Mouse (Mus musculus) heart, embryonic 10.5 days (tissue): ENCODE measurements around the gene Flt1. TPM values are rescaled to one million over a fixed set of nuclear protein-coding genes. Genes with fewer than 3 reads are reported as not detected.
A peak's percentile ranks its signal among the peaks of the same experiment; 100 is the strongest.
"Not testable (repeated sequence)": the region's sequence is repeated elsewhere in the genome, so short reads cannot be mapped to it uniquely, and the experiment has no call there.

Experiments used
- DNase-seq: peaks from one replicate; pipeline ENCODE4 v3.0.0-alpha.2; 2017; ENCODE audit warnings: low spot score
- H3K27ac ChIP-seq: fragments of 300-500 bp; sonication (generic); 2 replicates; pipeline ENCODE4 v1.5.1; 2016; ENCODE audit warnings: mild to moderate bottlenecking
- H3K27me3 ChIP-seq: fragments of 300-500 bp; sonication (generic); 2 replicates; pipeline ENCODE4 v1.6.1; 2016; ENCODE audit warnings: mild to moderate bottlenecking; ENCODE audit not compliant: poor library complexity, insufficient read depth, severe bottlenecking
- H3K36me3 ChIP-seq: fragments of 300-500 bp; sonication (generic); 2 replicates; pipeline ENCODE4 v1.6.1; 2016; ENCODE audit warnings: mild to moderate bottlenecking, moderate library complexity
- H3K4me1 ChIP-seq: fragments of 300-500 bp; sonication (generic); 2 replicates; pipeline ENCODE4 v1.6.1; 2016; ENCODE audit warnings: mild to moderate bottlenecking
- H3K4me3 ChIP-seq: fragments of 300-500 bp; sonication (generic); 2 replicates; pipeline ENCODE4 v1.5.1; 2016; ENCODE audit warnings: mild to moderate bottlenecking, moderate library complexity
- H3K9me3 ChIP-seq: fragments of 300-500 bp; sonication (generic); 2 replicates; pipeline ENCODE4 v1.6.1; 2016; ENCODE audit warnings: mild to moderate bottlenecking, moderate library complexity
- WGBS: fragments of 180-500 bp; shearing (Covaris S2); methylation state at CpG from one replicate; pipeline ENCODE4 v1.1.7; 2016; 5-methylcytosine and 5-hydroxymethylcytosine counted together
- polyA plus RNA-seq: library from polyadenylated mRNA; unstranded; fragments of >200 nt; fragmentation: Nextera tagmentation; extraction: Ambion mirVana; gene quantifications from 2 replicates; pipeline ENCODE4 v1.2.1, GENCODE M21; 2016

Flt1 gene
- polyA plus RNA-seq, 1 experiment from 2014 or later: 21.6 TPM

DNA sequence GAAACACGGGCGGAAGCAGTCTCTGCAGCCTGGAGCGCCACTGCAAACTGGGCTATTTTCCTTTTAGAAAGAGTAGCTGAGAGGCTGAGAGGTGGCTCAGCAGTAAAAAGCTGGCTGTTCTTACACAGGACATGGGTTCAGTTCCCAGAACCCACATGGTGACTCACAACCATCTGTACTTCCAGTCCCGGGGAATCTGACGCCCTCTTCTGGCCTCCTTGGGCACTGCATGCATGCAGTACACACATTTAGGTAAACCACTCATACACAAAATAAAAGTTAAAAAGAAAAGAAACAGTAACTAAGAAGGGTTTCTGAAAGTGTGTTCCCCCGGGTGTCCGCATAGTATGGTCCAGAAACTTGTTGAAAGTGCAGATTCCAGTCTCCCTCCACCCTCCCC is 146.7 kb downstream of the Flt1 start:
- Histone ChIP-seq H3K4me1 (peaks cover 16% of the 10 kb centered on the region), H3K4me3 (no peak overlapping the region), H3K9me3 (no peaks in the 10 kb centered on the region), H3K27ac (no peak overlapping the region), H3K27me3 (no peaks in the 10 kb centered on the region; the same call in 1 of the 2 replicates), H3K36me3 (peaks cover 13% of the 10 kb centered on the region; the same call in 1 of the 2 replicates)
- no peak for DNase-seq
- 87% methylated on average over 7 of the region's 7 CpGs for WGBS

- Histone ChIP-seq H3K4me3 (no peak overlapping the region), H3K27me3 (no peaks in the 10 kb centered on the region; the same call in 1 of the 2 replicates), H3K4me1 (peaks cover 16% of the 10 kb centered on the region), H3K36me3 (peaks cover 13% of the 10 kb centered on the region; the same call in 1 of the 2 replicates), H3K27ac (no peak overlapping the region), H3K9me3 (no peaks in the 10 kb centered on the region)
- whole genome bisulfite sequencing: 62% methylated on average over 6 of the region's 6 CpGs
- no peak for DNase-seq
These were observed 148.8 kb downstream of the Flt1 start for GRCm38 (mm10) chr5:147577003-147577402.

DNA sequence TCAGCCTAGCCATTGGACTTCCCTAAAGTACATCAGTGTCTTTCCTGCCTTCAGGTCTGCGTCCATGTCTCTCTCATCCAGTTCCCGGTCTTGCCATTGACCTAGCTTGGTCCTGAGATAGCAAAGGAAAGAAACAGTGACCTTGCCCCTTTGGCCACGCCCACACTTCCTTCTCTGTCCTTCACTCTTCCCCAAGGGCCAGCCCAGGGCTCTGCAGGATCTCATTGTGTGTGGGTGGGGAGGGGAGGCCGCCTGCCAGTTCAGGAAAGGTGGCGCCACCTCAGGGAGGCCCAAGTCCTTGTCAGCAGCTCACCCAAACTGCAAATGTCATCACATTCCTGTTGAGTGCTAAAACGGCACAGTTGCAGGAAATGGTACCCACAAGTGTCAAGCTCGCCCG is 151.3 kb downstream of the Flt1 start:
- Histone ChIP-seq H3K4me1 (peaks cover 11% of the 10 kb centered on the region), H3K9me3 (no peaks in the 10 kb centered on the region), H3K36me3 (0 out of 2 replicates have a peak, but pooled peaks cover 5% of the 10 kb centered on the region), H3K4me3 (no peak overlapping the region), H3K27me3 (no peaks in the 10 kb centered on the region; the same call in 1 of the 2 replicates), H3K27ac (no peak overlapping the region)
- peak; percentile 88 for DNase-seq
- WGBS: 37% methylated on average over 8 of the region's 8 CpGs

DNA sequence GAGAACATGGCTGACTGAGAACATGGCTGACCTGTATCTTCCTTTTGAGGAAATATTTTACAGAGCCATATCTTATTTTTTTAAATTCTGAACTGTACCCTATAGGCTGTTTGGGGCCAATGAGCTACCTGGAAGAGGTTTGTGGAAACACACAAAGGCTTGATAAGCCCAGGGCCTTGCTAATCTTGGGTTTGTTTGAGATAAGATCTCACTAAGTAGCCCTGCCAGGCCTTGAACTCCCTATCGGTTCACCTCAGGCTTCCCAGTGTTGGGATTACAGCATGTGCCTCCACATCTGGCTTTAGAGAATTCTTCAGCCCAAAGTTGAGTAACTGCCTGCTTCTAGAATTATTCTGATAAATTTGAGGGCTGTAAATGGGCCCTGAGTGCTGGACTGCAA is 152.3 kb downstream of the Flt1 start:
- H3K4me3 ChIP-seq: no peak overlapping the region
- no peaks in the 10 kb centered on the region for H3K36me3 ChIP-seq
- H3K9me3 ChIP-seq: no peaks in the 10 kb centered on the region
- 67% methylated on average over 1 of the region's 1 CpGs for WGBS
- H3K27ac ChIP-seq: no peak overlapping the region
- H3K27me3 ChIP-seq: no peaks in the 10 kb centered on the region; the same call in 1 of the 2 replicates
- peaks cover 11% of the 10 kb centered on the region for H3K4me1 ChIP-seq
- no peak for DNase-seq

DNA sequence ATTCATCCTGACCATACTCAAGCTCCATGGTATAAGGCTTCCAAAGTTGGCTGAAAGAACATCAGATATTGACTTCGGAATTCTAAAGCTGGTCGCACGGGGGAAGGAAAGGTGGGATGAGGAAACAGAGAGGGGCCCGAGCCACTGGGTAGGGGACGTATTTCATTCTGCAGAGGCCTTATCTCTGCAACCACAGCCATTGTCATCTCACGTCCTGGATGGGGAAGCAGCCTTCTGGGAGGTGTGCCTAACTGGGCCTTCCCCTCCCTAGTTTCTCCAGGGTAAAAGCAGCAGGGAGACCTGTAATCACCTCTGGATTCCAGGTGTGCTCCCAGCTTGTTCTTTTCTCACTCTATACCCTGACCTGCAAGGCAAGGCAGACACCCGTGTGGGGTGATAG is 153.1 kb downstream of the Flt1 start:
- DNase-seq: no peak
- Histone ChIP-seq H3K9me3 (no peaks in the 10 kb centered on the region), H3K4me1 (peaks cover 11% of the 10 kb centered on the region), H3K36me3 (no peaks in the 10 kb centered on the region), H3K4me3 (no peak overlapping the region), H3K27ac (no peak overlapping the region), H3K27me3 (no peaks in the 10 kb centered on the region; the same call in 1 of the 2 replicates)
- 57% methylated on average over 7 of the region's 7 CpGs for WGBS

DNA sequence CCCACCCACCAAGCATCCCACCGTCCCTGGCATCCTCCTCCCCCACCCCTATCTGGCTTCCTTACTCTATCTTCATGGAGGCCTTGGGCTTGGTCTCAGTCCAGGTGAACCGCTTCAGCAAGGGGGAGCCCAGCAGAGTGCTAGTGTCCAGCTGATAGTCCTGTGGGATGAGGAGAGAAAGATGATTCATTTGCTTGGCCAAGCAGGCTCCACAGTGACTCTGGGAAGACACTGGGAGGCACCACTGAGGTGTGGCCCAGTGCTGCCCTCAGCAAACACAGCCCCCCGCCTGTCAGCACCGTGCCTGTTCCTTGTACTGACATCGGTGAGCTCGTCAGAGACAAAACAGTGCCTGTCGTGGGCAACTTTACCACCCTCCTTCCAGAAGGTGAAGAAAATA is 159.5 kb downstream of the Flt1 start:
- H3K4me1 ChIP-seq: 0 out of 2 replicates have a peak, but pooled peaks cover 18% of the 10 kb centered on the region
- H3K27ac ChIP-seq: no peak overlapping the region
- DNase-seq: no peak
- WGBS: 38% methylated on average over 7 of the region's 7 CpGs
- H3K36me3 ChIP-seq: no peaks in the 10 kb centered on the region
- H3K9me3 ChIP-seq: no peaks in the 10 kb centered on the region
- H3K4me3 ChIP-seq: no peak overlapping the region
- H3K27me3 ChIP-seq: peaks cover 12% of the 10 kb centered on the region; the same call in 1 of the 2 replicates

DNA sequence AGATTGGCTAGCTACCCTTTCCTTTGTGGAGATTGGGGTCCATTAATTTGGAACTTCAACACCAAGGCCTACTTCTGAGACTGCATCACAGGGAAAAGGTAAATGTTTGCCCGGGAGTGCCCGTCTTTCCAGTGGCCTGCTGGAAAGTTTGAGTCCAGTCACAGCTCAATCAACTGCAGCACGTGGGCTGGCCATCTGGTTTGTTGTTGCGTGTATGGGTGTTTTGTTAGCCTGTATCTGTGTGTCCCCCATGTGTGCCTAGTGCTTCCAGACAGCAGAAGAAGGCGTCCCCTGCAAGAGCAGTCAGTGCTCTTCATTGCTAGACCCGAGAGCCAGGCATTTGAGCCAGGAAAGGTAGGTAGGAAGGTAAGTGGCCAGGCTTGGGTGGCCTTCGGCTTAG is 160.4 kb downstream of the Flt1 start:
- H3K36me3 ChIP-seq: no peaks in the 10 kb centered on the region
- H3K4me1 ChIP-seq: 0 out of 2 replicates have a peak, but pooled peaks cover 18% of the 10 kb centered on the region
- no peaks in the 10 kb centered on the region for H3K9me3 ChIP-seq
- peaks cover 12% of the 10 kb centered on the region; the same call in 1 of the 2 replicates for H3K27me3 ChIP-seq
- 84% methylated on average over 7 of the region's 7 CpGs for WGBS
- H3K27ac ChIP-seq: no peak overlapping the region
- DNase-seq: no peak
- no peak overlapping the region for H3K4me3 ChIP-seq

GRCm38 (mm10) chr5:147564140-147564590 is 161.6 kb downstream of the Flt1 start:
- WGBS: 39% methylated on average over 16 of the region's 16 CpGs
- Histone ChIP-seq H3K9me3 (no peaks in the 10 kb centered on the region), H3K36me3 (no peaks in the 10 kb centered on the region), H3K4me3 (peak overlapping the region; percentile 19; the same call in 1 of the 2 replicates), H3K4me1 (0 out of 2 replicates have a peak, but pooled peaks cover 18% of the 10 kb centered on the region), H3K27me3 (peaks cover 12% of the 10 kb centered on the region; the same call in 1 of the 2 replicates), H3K27ac (no peak overlapping the region)
- peak; percentile 67 for DNase-seq

GRCm38 (mm10) chr5:147563511-147564139 is 162.2 kb downstream of the Flt1 start:
- Histone ChIP-seq H3K4me1 (0 out of 2 replicates have a peak, but pooled peaks cover 18% of the 10 kb centered on the region), H3K27ac (no peak overlapping the region), H3K9me3 (no peaks in the 10 kb centered on the region), H3K4me3 (peak overlapping the region; percentile 19; the same call in 1 of the 2 replicates), H3K36me3 (no peaks in the 10 kb centered on the region), H3K27me3 (peaks cover 12% of the 10 kb centered on the region; the same call in 1 of the 2 replicates)
- DNase-seq: peak; percentile 71
- WGBS: 59% methylated on average over 18 of the region's 18 CpGs

- 71% methylated on average over 6 of the region's 6 CpGs for WGBS
- H3K27ac ChIP-seq, H3K36me3 ChIP-seq, H3K9me3 ChIP-seq, H3K27me3 ChIP-seq, H3K4me1 ChIP-seq, DNase-seq, H3K4me3 ChIP-seq: not testable (repeated sequence)
These were observed 168.2 kb downstream of the Flt1 start for GRCm38 (mm10) chr5:147557641-147558040.

DNA sequence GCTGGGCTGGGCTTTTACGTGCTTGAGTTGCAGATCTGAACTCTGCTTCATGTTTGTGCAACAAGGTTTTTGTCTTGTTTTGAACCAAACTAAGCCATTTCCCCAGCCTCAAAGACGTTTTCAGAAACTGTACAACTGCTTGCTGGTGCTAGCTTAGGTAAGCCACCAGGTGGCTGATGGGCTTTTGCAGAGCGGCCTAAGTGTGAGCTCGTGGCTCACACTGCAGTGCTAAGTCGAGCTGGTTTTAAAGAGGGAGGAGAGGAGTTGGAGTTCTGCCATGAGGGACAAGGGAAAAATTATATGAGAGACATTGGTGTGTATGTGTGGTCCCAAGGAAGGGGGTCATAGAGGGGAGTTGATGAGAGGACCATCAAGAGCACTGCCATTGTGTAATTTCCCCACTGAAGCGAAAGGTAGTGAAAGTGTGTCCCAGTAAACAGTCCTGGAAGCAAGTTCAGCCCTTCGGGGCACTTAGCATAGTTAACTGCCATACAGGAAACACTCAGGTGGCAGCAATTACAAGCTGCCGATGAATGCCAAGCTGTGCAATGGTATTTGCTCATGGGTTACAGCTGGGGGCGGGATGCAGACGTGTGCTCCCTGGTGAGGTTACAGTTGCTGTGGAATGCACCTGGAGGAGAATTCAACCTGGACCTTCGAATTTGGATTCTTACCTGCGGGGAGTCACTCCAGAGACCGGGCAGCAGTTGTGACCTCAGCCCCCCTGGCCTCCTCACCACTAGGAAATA is 173.8 kb downstream of the Flt1 start:
- Histone ChIP-seq H3K27ac (no peak overlapping the region), H3K27me3 (no peaks in the 10 kb centered on the region), H3K4me3 (no peak overlapping the region), H3K4me1 (0 out of 2 replicates have a peak, but pooled peaks cover 4% of the 10 kb centered on the region), H3K36me3 (peaks cover 30% of the 10 kb centered on the region), H3K9me3 (no peaks in the 10 kb centered on the region)
- DNase-seq: no peak
- 87% methylated on average over 13 of the region's 13 CpGs for WGBS

DNA sequence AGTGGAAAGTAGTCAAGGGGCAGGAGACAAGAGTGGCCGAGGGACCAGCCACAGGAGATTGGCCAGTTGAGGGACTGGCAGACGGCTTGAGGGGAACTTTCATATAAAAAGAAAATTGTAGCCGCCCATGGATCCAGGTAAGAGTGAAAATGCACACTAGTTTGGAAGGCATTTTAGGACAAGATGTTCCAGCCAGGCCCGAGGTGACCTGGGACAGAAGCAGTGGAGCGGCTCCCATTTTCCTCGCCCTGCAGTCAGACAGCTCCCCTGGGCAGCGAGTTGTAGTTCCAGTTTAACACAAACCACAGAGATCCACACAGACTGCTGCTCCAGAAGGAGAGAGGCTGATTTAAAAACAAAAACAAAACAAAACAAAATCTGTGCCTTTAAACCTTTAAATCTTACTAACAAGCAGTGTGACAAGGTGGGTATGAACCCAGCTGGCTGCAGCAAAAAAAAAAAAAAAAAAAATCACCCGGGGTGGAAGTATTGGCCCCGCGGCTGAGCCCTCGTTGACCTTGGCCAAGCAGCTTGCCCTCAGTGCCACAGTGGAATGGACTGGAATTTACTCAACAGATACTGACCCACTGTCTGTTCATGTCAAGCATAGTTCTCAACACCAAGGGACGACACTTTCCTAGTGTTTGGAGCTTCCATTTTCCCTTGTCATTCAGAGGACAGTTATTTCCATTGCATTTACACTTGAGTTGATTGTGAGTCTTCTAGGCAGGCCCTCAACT is 176.6 kb downstream of the Flt1 start:
- DNase-seq: no peak
- Histone ChIP-seq H3K9me3 (no peaks in the 10 kb centered on the region), H3K4me1 (0 out of 2 replicates have a peak, but pooled peaks cover 4% of the 10 kb centered on the region), H3K27me3 (no peaks in the 10 kb centered on the region), H3K36me3 (peaks cover 51% of the 10 kb centered on the region), H3K27ac (no peak overlapping the region), H3K4me3 (no peak overlapping the region)
- 77% methylated on average over 12 of the region's 12 CpGs for WGBS
